Mouse (Mus musculus): ENCODE data around the gene Gm10118. TPM values are rescaled to one million over a fixed set of nuclear protein-coding genes. Genes with fewer than 3 reads are reported as not detected.
A peak's percentile ranks its signal among the peaks of the same experiment; 100 is the strongest.

Gene Gm10118
- not detected for total RNA-seq (2021)
- long read RNA-seq, experiment 1 = 0 reads
- long read RNA-seq, experiment 2, partial matches to known transcripts = 0 of 1 reads
- long read RNA-seq, experiment 2, other reads (novel, unspliced or antisense) = 0 of 1 reads

- DNase-seq = no peak
- intact Hi-C loops (cut with DNase I; ENCODE audit: low total_unique reads) = no loop called here
Observed at GRCm38 (mm10) chr10:63927334-63927733, at the start of gene Gm10118. TSS of gene Gm10118 (minus strand) at chr10:63927434.

DNA sequence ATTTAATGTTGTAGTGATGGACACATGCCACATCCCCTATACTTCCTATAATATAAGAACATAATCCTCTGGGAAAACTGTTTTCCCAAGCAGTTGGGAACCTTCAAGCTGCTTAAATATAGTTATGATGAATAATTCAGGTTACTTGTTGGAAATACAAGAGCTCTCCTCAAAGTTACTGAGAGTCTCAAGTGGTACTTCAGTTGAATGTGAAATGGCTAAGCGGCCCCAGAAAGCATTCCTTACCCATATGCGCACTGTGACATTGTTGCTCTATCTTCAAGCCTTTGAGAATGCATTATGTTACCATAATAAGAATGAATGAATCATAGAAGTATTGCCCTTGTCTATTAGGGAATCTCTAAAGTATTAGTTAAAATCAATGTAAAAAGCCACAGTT, 45.1 kb upstream of the Gm10118 start:
- DNase-seq = no peak
- intact Hi-C loops (cut with DNase I; ENCODE audit: low total_unique reads) = no loop called here

DNA sequence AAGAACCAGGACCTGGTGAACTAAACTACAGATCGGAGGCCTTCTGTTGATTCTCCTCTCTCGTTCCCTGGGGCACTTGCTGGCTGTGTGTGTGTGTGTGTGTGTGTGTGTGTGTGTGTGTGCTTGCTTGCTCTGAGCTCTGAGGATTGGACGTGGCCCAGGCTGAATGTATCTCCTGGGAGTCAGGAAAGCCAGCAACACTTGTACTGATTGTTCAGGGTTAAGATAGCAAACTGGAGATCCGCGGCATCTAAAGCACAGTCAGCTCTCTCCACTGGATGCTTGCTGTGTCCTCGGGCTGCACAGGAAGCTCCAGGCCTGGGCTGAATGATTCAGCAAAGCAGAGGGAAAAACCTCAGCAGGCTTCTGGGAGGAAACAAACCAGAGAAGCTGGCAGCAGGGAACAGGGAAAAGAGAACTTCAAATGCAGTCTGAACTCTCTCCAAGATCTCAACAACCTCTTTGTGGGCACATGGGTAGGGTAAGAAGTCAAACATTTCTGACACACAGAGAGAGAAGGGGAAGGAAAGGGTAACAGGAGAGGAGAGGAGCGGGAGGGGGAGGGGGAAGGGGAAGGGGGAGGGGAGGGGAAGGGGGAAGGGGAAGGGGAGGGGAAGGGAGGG, 27.2 kb upstream of the Gm10118 start:
- peak; percentile 58 for DNase-seq
- intact Hi-C loops (cut with DNase I; ENCODE audit: low total_unique reads) = no loop called here

GRCm38 (mm10) chr10:63951481-63951880, 24.2 kb upstream of the Gm10118 start:
- no peak for DNase-seq
- intact Hi-C loops (cut with DNase I; ENCODE audit: low total_unique reads) = no loop called here

DNA sequence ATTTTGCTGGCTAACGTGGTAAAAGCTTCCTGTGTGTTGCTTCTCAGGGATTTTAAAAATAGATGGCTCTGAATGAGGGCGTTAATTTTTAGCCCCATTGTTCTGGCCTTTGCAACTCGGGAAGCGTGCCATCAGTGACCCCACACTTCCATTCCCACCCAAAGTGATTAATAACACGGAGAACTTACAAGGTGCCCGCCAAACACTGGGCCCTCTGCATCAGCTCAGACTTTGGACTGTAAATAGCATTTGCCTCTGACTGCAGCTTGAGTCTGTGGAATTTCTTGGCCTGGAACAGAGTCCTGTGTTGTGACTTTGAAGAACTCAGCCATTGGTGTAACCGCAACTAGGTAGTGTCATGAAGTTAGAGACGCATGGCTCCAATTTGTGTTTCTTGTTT, 23.6 kb upstream of the Gm10118 start:
- intact Hi-C loops (cut with DNase I; ENCODE audit: low total_unique reads) = no loop called here
- peak; percentile 8 for DNase-seq

- intact Hi-C loops (cut with DNase I; ENCODE audit: low total_unique reads) = no loop called here
- no peak for DNase-seq
Observed at GRCm38 (mm10) chr10:63947266-63947665, 20.0 kb upstream of the Gm10118 start.

GRCm38 (mm10) chr10:63945534-63945933, 18.3 kb upstream of the Gm10118 start:
- no peak for DNase-seq
- intact Hi-C loops (cut with DNase I; ENCODE audit: low total_unique reads) = no loop called here

GRCm38 (mm10) chr10:63933946-63934345, 6.7 kb upstream of the Gm10118 start:
- intact Hi-C loops (cut with DNase I; ENCODE audit: low total_unique reads) = no loop called here
- DNase-seq = no peak

- intact Hi-C loops (cut with DNase I; ENCODE audit: low total_unique reads) = no loop called here
- no peak for DNase-seq
Observed at GRCm38 (mm10) chr10:63908878-63909277, 18.4 kb downstream of the Gm10118 start.

DNA sequence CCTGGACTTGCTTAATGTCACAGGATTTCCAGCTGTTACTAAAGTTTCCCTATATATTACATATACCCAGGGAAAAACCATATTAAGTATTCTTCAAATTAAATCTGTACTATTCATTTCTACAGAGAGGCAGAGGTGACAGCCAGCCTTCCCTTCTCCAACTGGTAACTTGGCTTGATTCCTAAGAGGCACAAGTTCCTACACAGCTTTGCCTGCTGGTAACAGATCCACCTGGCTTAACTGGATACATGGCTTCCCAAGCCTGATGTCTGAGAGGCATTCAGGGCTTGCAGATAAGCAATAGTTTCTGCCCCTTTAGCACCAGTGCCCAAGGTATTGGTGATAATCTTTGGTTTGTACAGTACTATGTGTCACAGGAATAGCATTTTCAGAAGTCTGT, 27.3 kb downstream of the Gm10118 start:
- intact Hi-C loops (cut with DNase I; ENCODE audit: low total_unique reads) = no loop called here

DNA sequence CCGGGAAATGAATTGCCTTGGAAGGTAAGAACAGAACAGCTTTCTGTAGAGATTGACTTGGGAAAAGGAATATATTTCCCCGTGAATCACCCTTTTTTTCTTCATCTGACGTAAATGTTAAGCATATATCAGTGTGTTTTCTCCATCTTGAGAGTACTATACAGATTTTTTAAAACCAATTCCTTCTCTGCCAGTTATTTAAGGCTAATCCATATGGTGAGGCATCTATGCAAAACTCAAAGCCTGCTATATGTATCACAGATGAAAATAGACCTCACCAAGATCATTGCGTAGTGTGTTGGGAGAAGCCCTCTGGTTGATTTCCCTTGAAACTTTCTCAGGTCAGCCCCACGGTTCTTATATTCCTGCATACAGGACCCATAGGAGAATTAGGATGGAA, 32.6 kb downstream of the Gm10118 start:
- DNase-seq = no peak
- intact Hi-C loops (cut with DNase I; ENCODE audit: low total_unique reads) = no loop called here

More for the DNA sequence above, 27.3 kb downstream of the Gm10118 start:
- no peak for DNase-seq

GRCm38 (mm10) chr10:63886449-63887088, 40.7 kb downstream of the Gm10118 start:
- no peak for DNase-seq
- intact Hi-C loops (cut with DNase I; ENCODE audit: low total_unique reads) = no loop called here

- no peak for DNase-seq
- intact Hi-C loops (cut with DNase I; ENCODE audit: low total_unique reads) = no loop called here
Observed at GRCm38 (mm10) chr10:63880462-63880903, 46.8 kb downstream of the Gm10118 start.

Other genes starting within 250 kb of the Gm10118 start
- gene Lrrtm3, start 162.8 kb upstream of the Gm10118 start, total RNA-seq (2021) = under 1 TPM in 1 of 2 experiments, not detected in 1; 0.51 TPM